Mouse (Mus musculus): ENCODE results near the gene Hnrnpk. TPM values are rescaled to one million over a fixed set of nuclear protein-coding genes. Genes with fewer than 3 reads are reported as not detected.
"Not testable (repeated sequence)": the region's sequence is repeated elsewhere in the genome, so short reads cannot be mapped to it uniquely, and the experiment has no call there.

The Hnrnpk gene
- polyA plus RNA-seq, 1 experiment, result 211 TPM

- WGBS, result 81% methylated on average over 5 of the region's 5 CpGs
- H3K4me3 ChIP-seq (ENCODE audit: insufficient read depth, low read depth, low read length), result no peak overlapping the region
- no peaks in the 10 kb centered on the region for H3K36me3 ChIP-seq (ENCODE audit: control insufficient read depth, insufficient read depth, low read length)
- H3K27ac ChIP-seq (ENCODE audit: insufficient read depth, low read depth, low read length), result no peak overlapping the region
- no peaks in the 10 kb centered on the region for H3K4me1 ChIP-seq (ENCODE audit: control insufficient read depth, insufficient read depth, low read length)
- TF ChIP-seq POLR2A (IDR thresholded peaks at IDR 0.05; ENCODE audit: low read depth, low read length), result no peak
- no peak for TF ChIP-seq CTCF (conservative IDR thresholded peaks at IDR 0.05; ENCODE audit: insufficient read depth, insufficient read length, low read depth, low read length)
- H3K27me3 ChIP-seq (replicated peaks; ENCODE audit: control insufficient read depth, insufficient read depth, low read length), result no peaks in the 10 kb centered on the region
- DNase-seq, result no peak
These were observed 30.6 kb downstream of the Hnrnpk start for GRCm38 (mm10) chr13:58372278-58373152.

GRCm38 (mm10) chr13:58368835-58369234, 34.3 kb downstream of the Hnrnpk start:
- Histone ChIP-seq H3K27ac (ENCODE audit: insufficient read depth, low read depth, low read length) (no peak overlapping the region), H3K4me3 (ENCODE audit: insufficient read depth, low read depth, low read length) (no peak overlapping the region), H3K27me3 (replicated peaks; ENCODE audit: control insufficient read depth, insufficient read depth, low read length) (no peaks in the 10 kb centered on the region), H3K4me1 (ENCODE audit: control insufficient read depth, insufficient read depth, low read length) (no peaks in the 10 kb centered on the region), H3K36me3 (ENCODE audit: control insufficient read depth, insufficient read depth, low read length) (no peaks in the 10 kb centered on the region)
- 76% methylated on average over 4 of the region's 4 CpGs for WGBS
- TF ChIP-seq CTCF (conservative IDR thresholded peaks at IDR 0.05; ENCODE audit: insufficient read depth, insufficient read length, low read depth, low read length) (no peak), POLR2A (IDR thresholded peaks at IDR 0.05; ENCODE audit: low read depth, low read length) (no peak)
- DNase-seq, result no peak

- no peak for DNase-seq
- Histone ChIP-seq H3K27ac (ENCODE audit: insufficient read depth, low read depth, low read length) (no peak overlapping the region), H3K4me1 (ENCODE audit: control insufficient read depth, insufficient read depth, low read length) (no peaks in the 10 kb centered on the region), H3K36me3 (ENCODE audit: control insufficient read depth, insufficient read depth, low read length) (no peaks in the 10 kb centered on the region), H3K4me3 (ENCODE audit: insufficient read depth, low read depth, low read length) (no peak overlapping the region), H3K27me3 (replicated peaks; ENCODE audit: control insufficient read depth, insufficient read depth, low read length) (no peaks in the 10 kb centered on the region)
- WGBS, result 82% methylated on average over 1 of the region's 1 CpGs
- TF ChIP-seq POLR2A (IDR thresholded peaks at IDR 0.05; ENCODE audit: low read depth, low read length), result no peak
- no peak for TF ChIP-seq CTCF (conservative IDR thresholded peaks at IDR 0.05; ENCODE audit: insufficient read depth, insufficient read length, low read depth, low read length)
These were observed 35.5 kb downstream of the Hnrnpk start for GRCm38 (mm10) chr13:58367641-58368040.

DNA sequence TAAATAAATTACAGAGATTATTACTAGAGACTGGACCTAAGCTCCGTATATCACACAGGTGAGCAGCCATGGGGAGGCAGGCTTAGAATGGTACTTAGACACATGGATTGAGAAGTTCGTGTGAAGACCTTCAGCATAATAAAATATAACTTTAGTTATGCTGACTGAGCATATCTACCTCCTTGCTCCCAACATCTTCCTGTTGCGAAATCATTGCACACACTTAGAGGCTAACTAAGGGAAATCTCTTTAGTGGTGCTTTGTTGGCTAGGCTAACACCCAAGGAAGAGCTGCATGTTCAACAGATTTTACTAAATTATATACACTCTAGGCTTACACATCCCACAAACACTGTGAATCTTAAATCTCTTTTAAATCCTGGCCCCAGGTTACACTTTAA, 36.8 kb downstream of the Hnrnpk start:
- H3K27ac ChIP-seq (ENCODE audit: insufficient read depth, low read depth, low read length), result no peak overlapping the region
- TF ChIP-seq POLR2A (IDR thresholded peaks at IDR 0.05; ENCODE audit: low read depth, low read length) (no peak), CTCF (conservative IDR thresholded peaks at IDR 0.05; ENCODE audit: insufficient read depth, insufficient read length, low read depth, low read length) (no peak)
- WGBS, result 89% methylated on average over 3 of the region's 3 CpGs
- no peaks in the 10 kb centered on the region for H3K4me1 ChIP-seq (ENCODE audit: control insufficient read depth, insufficient read depth, low read length)
- H3K27me3 ChIP-seq (replicated peaks; ENCODE audit: control insufficient read depth, insufficient read depth, low read length), result no peaks in the 10 kb centered on the region
- no peak for DNase-seq
- H3K36me3 ChIP-seq (ENCODE audit: control insufficient read depth, insufficient read depth, low read length), result no peaks in the 10 kb centered on the region
- H3K4me3 ChIP-seq (ENCODE audit: insufficient read depth, low read depth, low read length), result no peak overlapping the region

GRCm38 (mm10) chr13:58365179-58365578, 38.0 kb downstream of the Hnrnpk start:
- not testable (repeated sequence) for H3K4me3 ChIP-seq (ENCODE audit: insufficient read depth, low read depth, low read length); H3K36me3 ChIP-seq (ENCODE audit: control insufficient read depth, insufficient read depth, low read length); H3K27me3 ChIP-seq (replicated peaks; ENCODE audit: control insufficient read depth, insufficient read depth, low read length); H3K4me1 ChIP-seq (ENCODE audit: control insufficient read depth, insufficient read depth, low read length)
- 42% methylated on average over 8 of the region's 8 CpGs for WGBS
- H3K27ac ChIP-seq (ENCODE audit: insufficient read depth, low read depth, low read length), result peak overlapping the region; percentile 70; the same call in 1 of the 2 replicates
- DNase-seq, result peak; percentile 20

- peak; percentile 73 for DNase-seq
- 47% methylated on average over 8 of the region's 8 CpGs for WGBS
These were observed 38.6 kb downstream of the Hnrnpk start for GRCm38 (mm10) chr13:58364353-58365175.

GRCm38 (mm10) chr13:58359304-58359653, 43.9 kb downstream of the Hnrnpk start:
- WGBS, result 6% methylated on average over 7 of the region's 7 CpGs
- no peak for DNase-seq
- TF ChIP-seq POLR2A (IDR thresholded peaks at IDR 0.05; ENCODE audit: low read depth, low read length), result no peak
- no peak for TF ChIP-seq CTCF (conservative IDR thresholded peaks at IDR 0.05; ENCODE audit: insufficient read depth, insufficient read length, low read depth, low read length)
- peak overlapping the region; percentile 35; the same call in 1 of the 2 replicates for H3K4me3 ChIP-seq (ENCODE audit: insufficient read depth, low read depth, low read length)
- 0 out of 2 replicates have a peak, but pooled peaks cover 2% of the 10 kb centered on the region for H3K4me1 ChIP-seq (ENCODE audit: control insufficient read depth, insufficient read depth, low read length)
- no peaks in the 10 kb centered on the region for H3K27me3 ChIP-seq (replicated peaks; ENCODE audit: control insufficient read depth, insufficient read depth, low read length)
- H3K27ac ChIP-seq (ENCODE audit: insufficient read depth, low read depth, low read length), result peak overlapping the region; percentile 21; the same call in 1 of the 2 replicates
- H3K36me3 ChIP-seq (ENCODE audit: control insufficient read depth, insufficient read depth, low read length), result no peaks in the 10 kb centered on the region

More at GRCm38 (mm10) chr13:58364353-58365175, 38.6 kb downstream of the Hnrnpk start:
- no peak overlapping the region for H3K4me3 ChIP-seq (ENCODE audit: insufficient read depth, low read depth, low read length)
- TF ChIP-seq CTCF (conservative IDR thresholded peaks at IDR 0.05; ENCODE audit: insufficient read depth, insufficient read length, low read depth, low read length) (no peak), POLR2A (IDR thresholded peaks at IDR 0.05; ENCODE audit: low read depth, low read length) (no peak)
- H3K4me1 ChIP-seq (ENCODE audit: control insufficient read depth, insufficient read depth, low read length), result no peaks in the 10 kb centered on the region
- no peaks in the 10 kb centered on the region for H3K36me3 ChIP-seq (ENCODE audit: control insufficient read depth, insufficient read depth, low read length)
- H3K27ac ChIP-seq (ENCODE audit: insufficient read depth, low read depth, low read length), result peak overlapping the region; percentile 70; the same call in 1 of the 2 replicates
- H3K27me3 ChIP-seq (replicated peaks; ENCODE audit: control insufficient read depth, insufficient read depth, low read length), result no peaks in the 10 kb centered on the region
